Mouse (Mus musculus) cerebellum, adult 9-11 months (tissue): ENCODE results near the gene Trim63.
"Not testable (repeated sequence)": the region's sequence is repeated elsewhere in the genome, so short reads cannot be mapped to it uniquely, and the experiment has no call there.

ENCODE experiments used
- DNase-seq: peaks from one replicate; pipeline ENCODE4 v3.0.0; 2022

The Trim63 gene

DNA sequence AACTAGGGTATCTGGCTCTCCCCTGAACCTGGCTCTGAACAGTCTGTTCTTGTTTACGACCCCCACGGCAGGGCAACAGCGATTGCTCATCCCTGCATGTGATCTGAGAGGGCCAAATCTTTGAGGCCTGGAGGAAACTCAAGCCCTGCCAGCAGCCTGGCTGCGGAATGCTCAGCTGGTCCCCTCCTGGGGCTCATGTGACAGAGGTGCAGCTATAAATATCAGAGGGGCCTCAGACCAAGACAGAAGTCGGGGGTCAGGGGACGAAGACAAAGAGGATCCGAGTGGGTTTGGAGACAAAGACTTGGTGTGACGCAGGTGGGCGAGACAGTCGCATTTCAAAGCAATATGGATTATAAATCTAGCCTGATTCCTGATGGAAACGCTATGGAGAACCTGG is at the start of gene Trim63:
TSS of gene Trim63 (plus strand) at position 245 of the 400 bp plus-strand sequence.
- DNase-seq: no peak

DNA sequence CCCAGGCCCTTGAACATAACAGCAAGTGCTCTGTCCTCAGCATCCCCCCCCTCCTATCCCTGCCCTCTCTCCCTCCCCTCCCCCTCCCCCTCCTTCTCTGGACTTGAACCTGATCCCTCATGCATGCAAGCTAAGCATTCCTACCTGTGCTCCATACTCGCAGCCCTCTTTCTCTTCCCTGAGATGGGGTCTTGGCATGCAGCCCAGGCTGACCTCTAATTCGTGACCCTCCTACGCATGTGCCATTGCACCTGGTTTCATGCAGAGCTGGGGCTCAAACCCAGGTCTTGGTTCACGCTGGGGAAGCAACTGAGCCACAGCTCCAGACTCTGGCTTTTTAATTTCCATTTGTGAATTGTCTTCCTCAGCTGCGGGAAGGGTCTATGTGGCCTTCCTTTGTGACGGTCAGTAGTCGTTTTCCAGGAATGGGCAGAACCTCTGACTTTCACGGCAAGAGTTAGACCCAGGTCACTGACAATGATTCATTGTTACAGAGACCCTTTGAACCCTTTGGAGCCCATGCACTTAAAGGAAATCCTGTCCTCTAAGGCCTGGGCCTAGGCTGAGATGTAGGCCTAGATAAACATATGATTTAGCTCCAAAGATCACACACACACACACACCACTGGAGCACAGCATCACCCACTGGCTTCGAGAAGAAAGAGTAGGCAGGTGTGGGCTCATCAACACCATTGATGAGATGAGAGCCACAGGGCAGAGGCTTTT is 48.9 kb upstream of the Trim63 start:
- DNase-seq: no peak

DNA sequence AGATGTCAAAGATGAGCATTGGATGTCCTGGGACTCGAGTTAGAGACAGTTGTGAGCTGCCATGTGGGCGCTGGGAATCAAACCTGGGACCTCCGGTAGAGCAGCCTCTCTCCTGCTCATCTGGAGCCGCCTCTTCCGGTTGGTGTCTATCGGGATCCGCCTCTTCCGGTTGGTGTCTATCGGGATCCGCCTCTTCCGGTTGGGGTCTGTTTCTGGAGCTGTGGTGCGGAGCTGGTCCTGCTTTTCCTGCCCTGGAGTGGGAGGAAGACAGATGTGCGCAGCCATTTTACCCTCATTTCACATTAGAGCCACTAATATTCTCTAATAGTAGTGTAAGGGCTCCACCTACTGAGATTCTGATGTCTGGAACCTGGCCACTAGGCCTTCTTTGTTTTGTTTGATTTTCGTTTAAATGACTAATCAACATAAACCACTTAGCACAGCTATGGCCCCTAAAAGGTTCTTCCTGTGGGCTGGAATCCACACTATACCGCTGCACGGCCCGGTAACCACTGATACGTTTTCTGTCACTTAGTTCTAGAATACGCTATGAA is 46.7 kb upstream of the Trim63 start:
- DNase-seq: no peak

DNA sequence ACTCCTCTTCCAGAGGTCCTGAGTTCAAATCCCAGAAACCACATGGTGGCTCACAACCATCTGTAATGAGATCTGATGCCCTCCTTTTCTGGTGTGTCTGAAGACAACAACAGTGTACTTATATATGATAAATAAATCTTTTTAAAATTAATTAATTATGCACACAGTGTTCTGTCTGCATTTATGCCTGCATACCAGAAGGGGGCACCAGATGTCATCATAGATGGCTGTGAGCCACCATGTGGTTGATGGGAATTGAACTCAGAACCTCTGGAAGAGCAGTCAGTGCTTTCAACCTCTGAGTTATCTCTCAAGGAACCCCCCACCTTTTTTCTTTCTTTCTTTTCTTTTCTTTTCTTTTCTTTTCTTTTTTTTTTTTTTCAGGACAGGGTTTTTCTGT is 45.3 kb upstream of the Trim63 start:
- DNase-seq: not testable (repeated sequence)

DNA sequence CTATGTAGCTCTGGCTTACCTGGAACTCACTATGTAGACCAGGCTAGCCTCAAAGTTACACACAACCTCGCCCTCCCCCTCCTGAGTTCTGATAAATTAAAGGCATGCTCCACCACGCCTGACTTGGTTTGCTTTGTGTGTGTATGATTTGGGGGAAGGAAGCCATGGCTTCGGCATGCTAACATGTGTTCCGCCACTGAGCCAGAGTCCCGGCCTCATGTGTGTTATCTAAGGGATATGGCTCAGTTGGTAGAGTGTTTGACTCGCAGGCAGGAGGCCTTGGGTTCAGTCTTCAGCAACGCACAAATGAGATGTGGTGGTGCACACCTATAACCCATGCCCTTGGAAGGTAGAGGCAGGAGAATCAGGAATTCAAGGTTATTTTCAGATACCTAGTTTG is 42.9 kb upstream of the Trim63 start:
- no peak for DNase-seq

DNA sequence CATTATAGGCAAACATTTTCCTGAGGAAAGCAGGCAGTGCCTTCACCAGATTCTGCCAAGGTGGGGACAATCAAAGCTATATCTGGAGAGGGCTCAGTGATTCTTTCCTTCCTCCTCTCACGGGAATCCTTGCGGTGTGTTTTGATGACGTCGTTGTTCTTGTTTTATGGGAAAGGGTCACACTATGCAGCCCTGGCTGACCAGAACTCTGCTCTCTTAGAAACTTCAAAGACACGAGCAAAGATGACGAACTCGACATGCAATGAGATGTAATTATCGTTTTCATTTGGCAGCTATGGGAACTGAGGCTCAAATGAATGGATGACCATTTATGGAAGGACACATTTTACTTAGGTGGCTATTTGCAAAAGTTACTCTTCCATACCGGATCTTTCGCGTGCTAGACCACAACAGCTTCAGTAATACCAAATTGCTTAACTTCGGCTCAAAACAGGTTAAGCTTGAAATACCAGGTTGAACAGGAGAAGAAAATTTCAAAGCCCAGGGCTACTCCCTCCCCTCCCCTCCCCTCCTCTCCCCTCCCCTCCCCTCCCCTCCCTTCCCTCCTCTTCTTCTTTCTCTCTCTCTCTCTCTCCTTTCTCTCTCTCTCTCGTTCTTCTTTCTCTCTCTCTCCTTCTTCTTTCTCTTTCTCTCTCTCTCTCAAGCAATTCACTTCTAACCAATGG is 42.0 kb upstream of the Trim63 start:
- no peak for DNase-seq

DNA sequence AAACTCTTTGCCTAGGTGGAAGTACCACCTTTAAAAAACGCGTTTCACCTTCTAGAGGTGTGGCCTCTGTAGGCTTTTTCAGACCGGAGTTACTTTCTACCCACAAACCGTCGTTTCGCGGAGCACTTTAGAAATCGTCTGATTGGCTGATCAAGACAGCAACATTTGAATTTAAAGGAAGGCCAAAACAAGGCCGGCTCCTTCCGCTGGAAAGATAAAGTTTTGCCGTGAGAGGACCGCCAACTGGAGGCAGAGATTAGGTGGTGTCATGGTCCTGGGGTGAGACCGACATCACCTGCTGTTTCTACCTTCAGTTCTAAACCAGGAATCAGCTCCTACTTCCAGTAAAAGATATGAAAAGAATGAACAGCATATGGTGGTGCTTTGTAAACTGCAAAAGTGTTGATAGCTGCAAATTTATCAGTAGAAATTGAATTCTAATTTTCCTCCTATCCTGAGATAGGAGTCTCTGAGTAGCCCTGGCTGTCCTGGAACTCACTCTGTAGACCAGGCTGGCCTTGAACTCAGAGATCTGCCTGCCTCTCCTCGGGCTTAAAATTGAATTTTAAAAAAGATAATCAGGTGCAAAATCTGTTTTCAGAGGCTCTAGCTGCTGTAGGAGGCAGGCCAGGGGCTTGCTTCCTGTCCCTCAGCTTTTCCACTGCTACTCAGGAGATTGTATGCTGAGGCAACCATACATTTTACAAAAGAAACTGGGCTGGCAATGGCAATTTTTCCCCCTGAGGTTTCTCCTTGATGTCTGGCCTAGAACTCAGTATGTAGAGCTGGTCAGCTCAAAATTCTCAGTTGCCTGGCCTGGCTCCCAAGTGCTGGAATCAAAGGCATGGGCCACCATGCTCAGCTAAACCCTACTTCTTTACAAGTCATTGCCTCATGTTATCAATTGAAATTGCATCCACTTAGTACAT is 41.2 kb upstream of the Trim63 start:
- DNase-seq: no peak

DNA sequence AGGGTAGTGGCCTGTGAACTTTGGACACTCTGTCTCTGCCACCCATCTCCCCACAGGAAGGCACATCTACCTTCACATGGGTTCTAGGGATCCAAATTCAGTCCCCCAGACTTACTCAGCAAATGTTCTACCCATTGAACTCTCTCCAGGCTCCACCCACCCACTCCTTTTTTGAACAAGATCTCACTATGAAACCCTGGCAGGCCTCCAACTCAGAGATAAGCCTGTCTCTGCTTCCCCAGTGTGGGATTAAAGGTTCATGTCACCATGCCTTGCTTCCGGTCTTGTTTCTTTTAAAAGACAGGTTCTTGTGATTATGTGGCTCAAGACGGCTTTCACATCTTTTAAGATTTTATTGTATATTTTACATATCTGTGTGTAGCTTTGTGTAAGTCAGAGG is 30.0 kb upstream of the Trim63 start:
- peak; percentile 21 for DNase-seq

DNA sequence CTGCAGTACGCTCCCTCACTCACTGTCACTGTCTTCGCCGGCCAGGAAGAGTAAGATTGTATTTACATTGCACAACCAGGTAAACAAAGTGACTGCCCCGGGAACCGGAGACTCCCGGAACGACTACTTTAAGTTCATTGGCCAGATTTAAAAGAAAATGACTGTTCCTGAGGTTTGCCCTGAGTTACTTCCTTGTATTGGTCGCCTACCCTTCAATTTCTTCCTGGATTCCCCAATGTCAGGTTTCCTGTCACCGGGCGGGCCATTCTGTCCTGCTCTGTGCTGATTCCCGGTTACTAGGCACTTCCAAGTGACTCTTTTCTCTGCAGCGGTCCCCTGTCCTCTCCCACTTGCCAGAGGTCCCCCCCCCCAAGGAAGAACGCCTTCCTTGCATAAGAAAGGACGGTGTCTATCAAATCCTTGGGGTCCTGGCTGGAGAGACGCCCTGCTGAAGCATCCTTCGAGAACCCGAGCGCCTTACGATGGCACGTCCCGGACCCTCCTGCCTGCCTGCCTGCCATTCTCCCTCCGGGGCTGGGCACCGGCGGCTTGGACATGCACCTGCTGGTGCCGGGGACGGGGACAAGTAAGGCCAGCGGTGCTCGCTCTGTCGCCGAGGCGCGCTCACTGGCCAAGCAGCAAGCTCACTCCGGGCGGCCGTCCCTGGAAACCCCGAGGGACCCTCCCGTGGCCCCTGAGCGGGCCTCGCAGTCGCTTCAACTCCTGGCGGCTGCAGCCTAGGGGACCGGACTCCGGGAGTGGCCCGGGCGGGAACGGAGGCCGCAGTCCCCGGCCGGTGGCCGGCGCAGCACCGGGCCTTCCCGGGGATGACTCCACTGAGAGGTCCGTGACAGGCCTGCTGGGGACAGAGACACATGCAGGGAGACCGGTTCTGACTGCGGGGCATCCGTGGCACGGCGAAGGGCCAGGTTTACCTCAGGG is 28.4 kb upstream of the Trim63 start:
- no peak for DNase-seq

DNA sequence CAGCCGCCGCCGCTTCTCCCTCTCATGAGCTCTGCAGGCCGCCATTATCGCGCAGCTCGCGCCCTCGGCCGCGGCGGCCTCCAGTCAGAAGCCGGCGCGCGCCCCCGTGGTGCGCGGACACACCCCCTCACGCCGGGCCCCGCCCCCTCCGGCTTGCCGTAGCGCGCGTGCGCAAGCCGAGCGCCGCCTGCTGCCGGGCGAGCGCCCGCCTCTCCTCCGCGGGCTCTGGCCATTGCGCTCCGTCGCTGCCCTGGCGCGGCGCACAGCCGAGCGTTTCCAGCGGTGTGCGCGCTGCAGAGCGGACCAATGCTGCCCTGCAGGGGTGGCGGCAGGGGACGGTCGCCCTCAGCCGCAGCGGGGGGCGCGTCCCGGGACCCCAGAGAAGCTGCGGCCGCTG is 27.8 kb upstream of the Trim63 start:
- DNase-seq: peak; percentile 95

DNA sequence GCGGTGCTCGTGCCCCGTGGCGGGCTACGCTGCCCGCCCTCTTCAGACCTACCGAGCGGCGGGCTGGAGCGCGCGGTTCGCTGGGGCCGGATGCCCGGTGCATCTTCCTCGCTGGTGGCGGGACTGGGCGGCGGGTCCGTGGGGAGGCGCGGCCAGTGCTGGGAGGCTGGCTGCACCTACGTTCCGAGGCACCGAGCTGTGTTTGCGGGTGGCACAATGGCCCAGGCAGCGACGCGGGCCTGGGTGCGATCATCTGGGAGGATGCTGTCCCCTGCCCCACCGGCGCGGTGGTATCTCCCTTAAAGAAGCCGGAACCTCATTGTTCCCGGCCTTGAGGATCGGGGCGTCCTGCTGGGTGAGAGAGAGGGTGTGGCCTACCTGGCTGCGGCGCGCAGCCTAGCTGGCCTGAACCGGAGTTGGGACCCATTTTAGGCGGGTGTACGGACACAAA is 27.3 kb upstream of the Trim63 start, which contains the start of gene Pdik1l:
TSS of gene Pdik1l (minus strand) at position 321 of the 451 bp plus-strand sequence.
- DNase-seq: peak; percentile 82

DNA sequence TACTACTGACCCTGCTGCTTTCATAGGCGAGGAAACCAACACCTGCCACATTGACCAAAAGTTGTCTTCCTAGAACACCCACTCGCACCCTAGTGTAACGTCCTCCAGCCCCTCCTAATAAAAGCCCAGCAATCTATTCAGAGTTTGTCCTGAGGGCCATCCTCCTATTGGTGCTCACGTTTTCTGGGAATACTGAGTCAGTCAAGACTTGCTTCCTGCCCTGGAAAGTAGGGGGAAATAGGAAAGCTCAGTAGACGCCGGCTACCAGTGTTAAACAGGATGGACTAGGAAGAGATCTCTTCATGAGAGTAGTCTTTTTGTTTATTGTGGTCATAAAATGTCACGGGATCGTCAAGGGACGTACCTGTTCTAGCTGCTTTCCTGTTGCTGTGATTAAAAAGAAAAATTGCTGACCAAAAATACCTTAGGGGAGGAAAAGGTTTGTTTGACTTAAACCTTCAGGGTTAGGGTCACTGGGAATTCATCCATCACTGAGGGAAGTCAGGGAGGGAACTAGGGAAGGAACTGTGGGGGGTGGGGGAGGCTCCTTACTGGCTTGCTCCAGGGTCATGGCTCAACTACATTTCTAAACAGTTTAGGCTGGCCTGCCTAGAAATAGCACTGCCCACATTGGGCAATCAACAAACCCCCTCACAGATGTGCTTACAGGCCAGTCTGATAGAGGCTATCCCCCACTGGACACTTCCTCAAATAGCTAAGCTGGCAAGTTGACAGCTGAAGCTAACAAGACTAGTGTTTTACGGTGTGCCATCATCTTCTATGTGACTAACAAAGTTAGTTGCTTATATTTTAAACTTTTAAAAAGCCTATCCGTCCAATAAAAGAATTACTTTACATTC is 26.3 kb upstream of the Trim63 start:
- DNase-seq: peak; percentile 19

DNA sequence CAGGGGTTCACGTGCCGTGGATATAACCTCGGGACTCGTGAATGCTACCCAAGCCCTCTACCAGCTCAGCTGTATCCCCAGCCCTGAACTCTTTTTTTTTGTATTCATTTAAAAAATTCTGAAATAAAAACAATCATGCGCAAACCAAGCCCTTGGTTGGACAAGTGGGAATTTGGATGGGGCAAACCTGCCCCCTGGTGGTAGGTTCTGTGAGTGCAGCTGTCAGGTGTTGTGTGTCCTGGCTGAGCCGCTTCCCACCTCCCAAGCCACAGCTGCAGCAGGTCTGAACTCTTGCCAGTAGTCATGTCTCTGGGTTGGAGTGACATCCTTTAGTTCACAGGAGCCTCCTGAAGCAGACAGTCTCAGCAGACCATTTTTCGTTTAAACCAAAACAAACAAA is 22.9 kb upstream of the Trim63 start:
- DNase-seq: peak; percentile 58

DNA sequence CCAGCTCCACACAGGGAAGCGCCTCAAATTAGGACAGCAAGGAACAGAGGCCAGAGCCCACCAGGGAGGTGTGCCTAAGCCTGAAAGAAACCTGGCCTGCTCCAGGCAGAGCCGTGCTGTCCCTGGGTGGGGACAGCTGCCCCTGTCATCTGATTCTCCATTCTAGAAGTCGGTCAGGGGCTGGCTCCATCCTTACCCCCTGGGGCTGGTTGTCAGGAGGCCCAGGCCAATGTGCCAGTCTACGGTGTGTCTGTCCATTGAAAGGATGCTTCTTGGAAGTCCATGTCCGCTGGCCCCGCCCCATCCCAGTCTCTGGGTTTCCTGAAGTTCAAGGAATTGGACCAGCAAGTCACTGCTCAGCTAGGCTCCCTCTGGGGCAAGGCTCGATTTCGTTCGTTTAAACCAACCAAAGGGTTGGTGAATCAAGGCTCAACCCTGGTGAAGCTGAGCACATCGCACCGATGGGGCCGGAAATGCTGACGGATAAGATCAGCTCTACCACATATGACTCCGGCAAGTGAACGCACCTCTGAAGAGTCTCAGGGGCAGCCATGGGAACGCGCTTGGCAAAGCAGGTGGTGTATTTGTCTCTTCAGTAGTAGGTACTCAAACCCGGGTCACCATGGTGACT is 21.7 kb upstream of the Trim63 start:
- DNase-seq: peak; percentile 8

DNA sequence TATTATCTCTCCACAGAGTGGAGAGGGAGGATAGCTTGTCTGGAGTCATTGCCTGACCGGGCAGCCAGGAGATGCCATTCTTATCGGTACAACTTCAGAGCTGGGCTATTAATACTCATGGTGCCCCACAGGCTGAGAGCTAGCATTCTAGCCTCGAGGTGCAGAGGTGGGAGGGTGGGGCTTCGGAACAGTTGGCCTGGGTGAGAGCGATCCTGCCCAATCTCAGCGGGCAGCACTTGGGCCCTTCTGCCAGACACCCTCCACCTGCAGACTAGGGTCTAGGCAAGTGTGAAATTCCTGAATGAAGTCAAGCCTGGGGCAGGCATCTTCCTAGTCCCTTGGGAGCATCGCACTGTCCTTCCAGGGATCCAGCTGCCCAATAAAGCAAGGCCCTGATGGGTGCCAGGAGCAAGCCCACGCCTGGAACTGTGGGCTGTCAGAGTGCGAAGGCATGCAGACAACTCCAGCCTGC is 21.2 kb upstream of the Trim63 start:
- DNase-seq: no peak

DNA sequence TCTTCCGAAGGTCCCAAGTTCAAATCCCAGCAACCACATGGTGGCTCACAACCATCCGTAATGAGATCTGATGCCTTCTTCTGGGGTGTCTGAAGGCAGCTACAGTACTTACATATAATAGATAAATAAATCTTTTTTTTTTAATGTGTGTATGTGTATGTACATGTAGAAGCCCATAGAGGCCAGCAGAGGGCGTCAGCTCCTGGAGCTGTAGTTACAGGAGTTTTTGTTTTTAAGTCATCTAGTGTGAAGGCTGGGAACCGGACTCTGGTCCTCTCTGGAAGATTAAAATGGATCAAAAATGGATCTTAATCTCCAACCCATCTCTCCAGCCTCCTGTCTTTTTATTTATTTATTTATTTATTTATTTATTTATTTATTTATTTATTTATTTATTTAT is 18.8 kb upstream of the Trim63 start:
- DNase-seq: not testable (repeated sequence)

DNA sequence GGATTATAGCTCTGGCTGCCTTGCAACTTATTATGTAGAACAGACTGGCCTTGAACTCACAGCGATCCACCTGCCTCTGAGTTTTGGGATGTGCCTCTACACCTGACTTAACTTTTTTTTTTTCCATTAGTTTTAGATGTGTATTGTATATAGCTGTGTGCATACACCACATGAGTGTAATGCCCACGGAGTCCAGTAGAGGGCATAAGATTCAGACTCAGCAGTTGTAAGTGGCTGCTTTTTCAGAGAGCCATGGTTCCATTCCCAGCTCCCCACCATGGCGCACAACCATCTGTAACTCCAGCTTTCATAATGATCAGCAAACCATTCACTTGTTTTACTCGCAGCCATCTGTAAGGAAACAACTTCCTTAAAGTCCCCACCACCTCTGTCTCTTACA is 18.4 kb upstream of the Trim63 start:
- no peak for DNase-seq

DNA sequence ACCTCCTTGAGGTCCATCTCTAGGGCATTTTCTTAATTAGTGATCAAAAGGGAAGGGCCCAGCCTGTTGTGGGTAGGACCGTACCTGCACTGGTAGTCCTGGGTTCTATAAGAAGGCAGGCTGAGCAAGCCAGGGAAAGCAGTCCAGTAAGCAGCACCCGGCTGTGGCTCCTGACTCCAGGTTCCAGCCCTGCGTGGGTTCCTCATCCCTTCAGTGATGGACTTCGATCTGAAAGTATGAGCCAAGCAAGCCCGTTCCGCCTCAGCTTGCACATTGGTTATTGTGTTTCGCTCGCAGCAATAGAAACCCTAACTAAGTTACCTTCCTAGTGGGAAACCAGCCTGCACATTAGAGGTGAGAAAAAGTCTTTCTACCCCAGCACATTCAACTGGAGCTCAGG is 17.6 kb upstream of the Trim63 start:
- DNase-seq: no peak

DNA sequence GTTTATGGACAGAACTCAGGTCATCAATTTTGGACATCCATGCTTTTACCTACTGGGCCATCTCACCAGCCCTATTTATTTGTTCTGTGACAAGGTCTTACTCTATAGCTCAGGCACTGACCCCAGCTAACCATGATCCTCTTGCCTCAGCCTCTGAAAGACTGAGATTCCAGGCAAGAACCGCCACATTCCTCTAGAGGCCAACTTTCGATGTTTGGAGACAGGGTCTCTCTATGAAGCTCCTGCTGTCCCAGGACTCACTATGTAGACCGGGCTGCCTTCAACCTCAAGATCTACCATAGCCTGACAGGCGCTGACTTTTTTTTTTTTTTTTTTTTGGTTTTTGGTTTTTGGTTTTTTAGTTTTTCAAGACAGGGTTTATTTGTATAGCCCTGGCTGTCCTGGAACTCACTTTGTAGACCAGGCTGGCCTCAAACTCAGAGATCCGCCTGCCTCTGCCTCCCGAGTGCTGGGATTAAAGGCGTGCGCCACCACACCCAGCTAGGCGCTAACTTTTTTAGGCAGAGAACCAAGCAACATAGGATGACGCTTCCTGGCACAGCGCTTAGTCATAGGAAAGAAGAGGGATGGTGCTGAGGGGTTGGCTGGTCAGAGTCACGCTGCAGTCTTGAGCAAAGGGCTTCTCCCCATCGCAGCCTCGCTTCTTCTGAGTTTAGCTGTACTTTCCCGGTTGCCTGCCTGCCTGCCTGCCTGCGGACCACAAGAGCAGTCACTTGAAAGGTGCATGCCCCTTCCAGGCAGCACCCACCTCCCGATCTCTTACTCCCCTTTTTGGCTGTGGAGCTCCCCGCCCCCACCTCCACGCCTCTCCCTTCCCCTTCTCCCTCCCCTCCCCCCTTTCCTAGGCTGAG is 16.1 kb upstream of the Trim63 start:
- DNase-seq: no peak
